Mouse (Mus musculus): ENCODE results near the gene Cdh26.
A peak's percentile ranks its signal among the peaks of the same experiment; 100 is the strongest.

Gene Cdh26

DNA sequence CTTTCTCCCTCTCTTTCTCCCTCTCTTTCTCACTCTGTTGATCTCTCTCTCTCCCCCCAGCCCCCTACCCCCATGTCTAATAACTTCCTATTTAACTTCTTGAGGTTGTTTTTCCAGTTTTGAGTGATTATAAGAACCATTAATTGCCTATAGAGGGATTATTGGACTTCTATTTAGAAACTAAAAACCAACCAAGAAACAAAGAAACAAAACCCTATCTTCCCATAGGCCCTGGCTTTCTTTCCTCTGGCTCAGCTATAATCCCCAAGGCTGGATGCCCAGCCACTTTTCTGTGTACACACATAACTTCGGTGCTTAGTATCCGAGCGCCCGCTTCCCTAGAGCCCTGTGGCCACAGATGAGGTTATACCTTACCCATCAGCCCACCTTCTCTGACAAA is at the start of gene Cdh26:
Gene Cdh26 (plus strand): TSS at position 301 of the 400 bp plus-strand sequence.
- DNase-seq (ENCODE audit: low spot score in 2 of 2), result no peak

GRCm38 (mm10) chr2:178407053-178407815 is 23.1 kb upstream of the Cdh26 start, which contains the start of gene Sycp2:
Sycp2 (minus strand) TSS chr2:178407685.
- DNase-seq (ENCODE audit: low spot score in 2 of 2), result no peak

GRCm38 (mm10) chr2:178409024-178409423 is 21.3 kb upstream of the Cdh26 start:
- no peak for DNase-seq (ENCODE audit: low spot score in 2 of 2)

DNA sequence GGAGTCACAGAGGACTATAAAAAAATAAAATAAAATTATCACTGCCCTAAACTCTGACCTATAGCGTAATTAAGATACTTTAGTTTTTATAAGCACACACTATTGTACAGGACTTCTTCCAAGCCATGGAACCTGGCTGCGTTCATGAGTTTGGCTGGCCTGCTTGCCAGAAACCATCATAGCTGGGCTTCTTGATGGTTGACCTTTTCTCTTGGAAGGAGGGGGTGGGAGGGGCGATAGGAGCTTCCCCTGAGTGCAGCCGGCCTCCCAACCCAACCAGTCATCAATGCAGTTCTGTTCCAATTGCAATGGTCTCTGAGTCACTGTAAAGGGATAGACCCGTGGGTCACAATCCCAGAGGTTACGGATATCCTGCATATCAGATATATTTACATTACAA is 20.0 kb upstream of the Cdh26 start:
- no peak for DNase-seq (ENCODE audit: low spot score in 2 of 2)

GRCm38 (mm10) chr2:178412598-178412997 is 17.7 kb upstream of the Cdh26 start:
- no peak for DNase-seq (ENCODE audit: low spot score in 2 of 2)

- DNase-seq (ENCODE audit: low spot score in 2 of 2), result no peak
These were observed 17.2 kb upstream of the Cdh26 start for GRCm38 (mm10) chr2:178413081-178413480.

DNA sequence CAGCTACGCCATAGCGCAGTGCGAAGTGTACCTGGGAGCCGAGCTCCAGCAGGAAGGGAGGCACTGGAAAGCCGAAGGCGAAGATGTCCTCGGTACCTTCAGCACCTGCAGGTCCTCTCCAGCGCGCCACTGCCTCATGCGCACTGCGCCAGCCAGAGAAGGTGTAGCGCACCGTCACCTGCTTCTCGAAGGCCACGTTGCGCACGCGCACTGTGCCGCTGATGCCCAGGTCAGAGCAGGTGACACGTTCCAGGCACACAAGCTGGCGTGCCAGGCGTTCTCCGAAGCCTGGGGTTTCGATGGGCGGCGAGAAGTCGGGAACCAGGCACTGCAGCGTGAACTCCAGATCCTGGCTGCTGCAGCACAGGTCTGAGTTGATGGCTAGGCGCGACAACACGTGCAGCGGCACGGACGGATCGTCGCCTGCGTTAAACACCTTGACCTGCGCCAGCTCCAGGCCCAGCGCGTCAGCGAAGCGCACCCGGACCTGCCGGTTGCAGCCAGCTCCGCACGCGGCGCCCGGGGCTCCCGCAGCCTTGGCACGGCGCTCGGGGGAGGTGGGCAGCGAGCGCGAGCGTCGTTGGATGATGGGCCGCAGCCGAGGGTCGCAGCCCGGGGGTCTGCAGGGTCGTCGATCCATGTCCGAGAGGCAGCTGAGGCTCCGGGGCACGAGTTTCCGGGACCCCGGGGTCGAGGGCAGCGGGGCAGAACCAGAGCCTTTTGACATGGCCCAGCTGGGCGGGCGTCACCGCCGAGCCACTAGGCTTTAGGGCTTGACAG is 16.7 kb upstream of the Cdh26 start:
- DNase-seq (ENCODE audit: low spot score in 2 of 2), result peak in 1 of 2 experiments; percentile 38

DNA sequence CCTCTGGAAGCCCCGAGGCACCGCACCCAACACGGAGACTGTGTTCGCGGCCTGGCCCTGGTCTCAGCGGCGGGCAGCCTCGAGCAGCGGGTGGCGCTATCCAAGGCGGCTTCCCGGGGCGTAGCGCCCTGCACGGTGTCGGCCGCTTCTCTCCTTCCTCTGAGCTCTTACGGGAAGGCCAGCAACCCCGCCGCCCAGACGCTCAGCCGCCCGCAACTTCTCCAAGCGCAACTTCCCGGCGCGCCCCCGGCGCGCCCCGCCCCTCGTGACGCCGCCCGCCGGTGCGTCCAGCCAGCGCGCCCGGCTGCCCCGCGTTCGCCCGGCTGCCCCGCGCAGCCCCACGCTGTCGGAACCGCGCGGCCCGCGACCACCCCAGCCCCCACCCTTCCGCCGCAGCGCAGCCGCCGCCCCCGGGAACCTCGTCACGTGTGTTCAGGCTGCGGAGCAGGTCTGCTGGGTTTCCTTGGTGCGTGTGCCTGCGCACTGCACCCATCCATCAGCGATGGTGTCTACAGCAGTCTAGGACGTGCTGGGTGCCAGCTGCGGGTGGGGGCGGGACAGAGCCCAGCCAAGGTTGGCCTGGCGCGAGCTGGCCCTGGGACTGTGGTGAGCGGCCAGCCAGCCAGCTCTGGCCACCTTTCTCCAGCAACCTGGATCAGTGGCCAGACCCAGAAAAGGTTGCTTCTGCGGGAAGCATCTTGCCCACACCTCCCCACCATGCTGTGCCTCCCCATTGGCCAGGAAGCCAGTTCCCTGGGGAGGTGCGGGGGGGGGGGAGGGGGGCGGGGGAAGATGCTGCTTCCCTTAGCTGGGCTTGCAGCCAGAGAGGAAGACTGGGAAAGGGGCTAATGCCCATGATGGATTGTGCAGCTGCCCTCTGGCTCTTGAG is 15.8 kb upstream of the Cdh26 start, which contains the start of the genes Ppp1r3d and Fam217b:
Gene Ppp1r3d (minus strand): TSS at position 212 of the 889 bp plus-strand sequence.
Gene Fam217b (plus strand): TSS at position 264 of the 889 bp plus-strand sequence.
- peak in 1 of 2 experiments; percentile 36 for DNase-seq (ENCODE audit: low spot score in 2 of 2)

DNA sequence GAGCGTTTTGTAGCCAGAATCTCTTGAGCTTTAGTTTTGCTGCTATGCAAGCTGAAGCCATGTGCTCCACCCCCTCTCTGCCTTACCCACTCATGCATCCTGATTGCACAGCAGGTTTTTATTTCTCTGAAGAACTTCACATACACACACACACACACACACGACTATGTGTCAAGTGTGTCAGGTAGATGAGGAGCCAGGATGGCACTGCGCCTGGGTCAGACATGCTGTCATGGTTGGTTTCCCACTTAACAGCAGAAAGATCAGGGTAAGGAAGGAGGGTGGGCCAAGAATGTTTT is 15.2 kb upstream of the Cdh26 start:
- DNase-seq (ENCODE audit: low spot score in 2 of 2), result no peak

DNA sequence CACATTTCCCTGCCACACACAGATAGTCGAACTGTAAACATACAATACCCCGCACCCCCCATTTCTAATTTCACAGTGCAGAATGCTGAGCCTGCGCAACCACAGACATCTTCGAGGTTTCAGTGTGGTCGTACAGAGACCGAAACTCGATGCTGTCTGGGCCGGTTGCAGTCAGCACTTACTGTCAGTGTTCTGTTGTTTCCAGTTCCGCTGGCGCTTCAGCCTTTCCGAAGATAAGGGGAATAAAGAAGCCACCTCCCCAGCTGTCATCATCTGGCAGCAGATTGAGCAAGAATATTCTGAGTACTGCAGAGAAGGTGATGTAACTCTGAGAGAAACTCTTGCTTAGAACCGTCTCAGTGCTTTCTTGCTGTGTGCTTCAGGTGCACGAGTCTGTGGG is 13.9 kb upstream of the Cdh26 start:
- no peak for DNase-seq (ENCODE audit: low spot score in 2 of 2)

DNA sequence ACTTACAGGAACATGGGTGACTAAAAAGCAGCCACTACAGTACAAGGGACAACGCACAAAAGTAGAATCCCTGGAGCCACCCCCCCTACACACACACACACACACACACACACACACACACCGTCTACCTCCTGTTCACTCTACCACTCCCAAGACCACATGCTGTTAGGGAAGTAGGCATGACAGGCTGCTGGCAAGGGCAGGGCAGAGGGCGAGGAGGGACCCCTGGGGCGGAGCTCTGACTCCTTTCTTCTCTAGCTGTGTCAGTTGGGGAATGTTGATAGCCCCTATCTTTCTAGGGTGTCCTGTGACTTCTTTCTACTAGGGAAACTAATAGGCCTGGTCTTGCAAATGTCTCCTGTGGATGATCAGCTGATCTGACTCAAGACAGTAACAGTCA is 13.4 kb upstream of the Cdh26 start:
- no peak for DNase-seq (ENCODE audit: low spot score in 2 of 2)

DNA sequence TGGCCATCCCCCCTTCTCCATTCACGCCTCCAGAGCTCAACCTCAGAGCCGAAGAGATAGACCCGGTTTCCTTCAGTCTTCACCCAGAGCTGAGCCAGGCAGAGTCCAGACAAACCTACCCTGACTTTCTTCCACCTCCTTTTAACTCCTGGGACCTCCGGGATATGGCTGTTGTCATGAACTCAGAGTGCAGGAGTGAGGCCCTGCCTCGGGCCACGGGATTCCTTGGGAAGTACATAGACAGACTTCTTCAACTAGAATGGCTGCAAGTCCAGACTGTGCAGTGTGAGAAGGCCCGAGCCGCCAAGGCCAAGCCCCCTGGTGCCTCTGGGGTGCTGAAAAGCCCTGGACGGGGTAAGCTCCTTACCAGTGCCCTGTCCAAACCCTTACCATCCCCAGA is 9.8 kb upstream of the Cdh26 start:
- DNase-seq (ENCODE audit: low spot score in 2 of 2), result no peak

GRCm38 (mm10) chr2:178421603-178422002 is 8.7 kb upstream of the Cdh26 start:
- DNase-seq (ENCODE audit: low spot score in 2 of 2), result peak in 1 of 2 experiments; percentile 3

DNA sequence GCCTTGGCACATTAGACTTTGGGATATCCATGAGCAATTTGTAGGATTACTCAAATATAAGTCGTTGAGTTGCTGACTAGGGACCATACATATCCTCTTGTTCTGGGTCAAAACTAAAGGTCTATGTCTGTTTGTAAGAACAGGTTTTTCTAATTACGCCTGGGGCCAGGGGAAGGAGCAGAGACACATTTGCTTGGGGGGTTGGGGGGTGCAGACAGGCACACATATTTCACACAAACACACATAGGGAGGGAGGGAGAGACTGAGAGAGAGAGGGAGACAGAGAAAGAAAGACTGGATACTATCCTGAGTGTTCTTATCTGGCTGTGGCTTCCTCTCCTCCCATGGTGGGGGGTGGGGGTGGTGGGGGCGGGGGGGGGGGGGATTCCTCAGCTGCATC is 8.1 kb upstream of the Cdh26 start:
- no peak for DNase-seq (ENCODE audit: low spot score in 2 of 2)

DNA sequence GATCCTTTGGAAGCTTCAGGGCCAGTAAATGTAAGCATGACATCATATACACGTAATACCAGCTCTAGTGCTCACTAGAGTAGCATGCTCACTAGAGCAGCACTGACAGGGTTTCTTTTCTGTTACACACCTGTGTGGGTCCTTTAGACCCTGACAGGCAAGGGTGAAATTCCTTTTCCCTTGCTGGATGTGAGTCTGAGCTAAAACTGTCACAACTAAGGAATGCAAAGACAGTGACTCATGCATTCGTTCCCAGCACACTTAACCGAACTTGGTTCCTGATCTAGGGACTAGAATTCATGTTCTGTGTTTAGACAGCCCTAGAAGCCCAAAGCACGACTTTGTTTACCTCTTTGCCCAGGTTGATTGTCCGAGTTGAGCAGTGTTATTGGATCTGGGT is 7.1 kb upstream of the Cdh26 start:
- DNase-seq (ENCODE audit: low spot score in 2 of 2), result no peak

DNA sequence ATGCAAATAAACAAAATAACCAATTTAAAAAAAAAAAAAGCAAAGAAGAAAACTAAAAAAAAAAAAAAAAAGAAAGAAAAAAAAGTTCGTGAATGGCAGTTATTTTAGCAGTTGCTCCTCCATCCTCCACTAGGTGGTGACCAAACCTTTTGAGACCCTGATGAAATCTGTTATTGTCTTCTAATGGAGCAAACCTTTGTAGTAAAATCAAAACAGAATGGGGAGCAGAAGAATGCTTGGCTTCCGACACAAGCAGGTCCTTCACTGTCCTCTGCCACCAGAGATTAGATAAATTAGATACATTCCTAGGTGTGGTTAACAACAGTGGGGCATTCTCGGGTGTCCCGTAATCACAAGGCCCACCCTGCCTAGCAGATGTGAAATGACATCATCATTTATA is 4.1 kb upstream of the Cdh26 start:
- DNase-seq (ENCODE audit: low spot score in 2 of 2), result peak in 1 of 2 experiments; percentile 28

- DNase-seq (ENCODE audit: low spot score in 2 of 2), result no peak
These were observed 3.1 kb upstream of the Cdh26 start for GRCm38 (mm10) chr2:178427181-178427580.

GRCm38 (mm10) chr2:178428183-178428582 is 2.1 kb upstream of the Cdh26 start:
- no peak for DNase-seq (ENCODE audit: low spot score in 2 of 2)

GRCm38 (mm10) chr2:178428676-178429075 is 1.7 kb upstream of the Cdh26 start:
- no peak for DNase-seq (ENCODE audit: low spot score in 2 of 2)

GRCm38 (mm10) chr2:178429426-178429825 is 905 bp upstream of the Cdh26 start:
- no peak for DNase-seq (ENCODE audit: low spot score in 2 of 2)

DNA sequence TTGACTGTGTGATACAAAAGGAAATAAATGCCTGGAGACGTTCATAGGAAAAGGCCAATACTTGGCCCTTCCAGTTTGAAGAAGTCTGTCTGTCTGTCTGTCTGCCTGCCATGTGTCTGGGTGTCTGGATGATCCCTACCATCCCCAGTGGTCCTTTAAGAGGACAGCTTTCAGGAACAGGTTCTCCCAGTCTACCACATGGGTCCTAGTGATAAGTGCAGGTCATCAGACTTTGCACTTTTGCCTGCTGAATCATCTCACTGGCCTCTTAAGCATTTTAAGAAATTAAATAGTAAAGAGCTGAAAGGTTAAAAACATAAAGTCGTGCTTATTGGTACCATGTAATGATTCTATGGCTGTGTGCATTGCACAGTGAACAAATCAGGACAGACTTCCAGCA is 3.2 kb downstream of the Cdh26 start:
- no peak for DNase-seq (ENCODE audit: low spot score in 2 of 2)

- no peak for DNase-seq (ENCODE audit: low spot score in 2 of 2)
These were observed 3.6 kb downstream of the Cdh26 start for GRCm38 (mm10) chr2:178433903-178434302.
